Mouse (Mus musculus): ENCODE data around the gene Il16.

GRCm38 (mm10) chr7:83699066-83699745, 46.3 kb downstream of the Il16 start:
- no peak for TF ChIP-seq CTCF (IDR thresholded peaks at IDR 0.05; ENCODE audit: extremely low read depth, insufficient read depth, insufficient read length, insufficient replicate concordance)
- TF ChIP-seq POLR2A (IDR thresholded peaks at IDR 0.05; ENCODE audit: low read depth, low read length), result no peak
